19 mouse cellular contexts compared by ENCODE assay signal in the genomic region with DNA sequence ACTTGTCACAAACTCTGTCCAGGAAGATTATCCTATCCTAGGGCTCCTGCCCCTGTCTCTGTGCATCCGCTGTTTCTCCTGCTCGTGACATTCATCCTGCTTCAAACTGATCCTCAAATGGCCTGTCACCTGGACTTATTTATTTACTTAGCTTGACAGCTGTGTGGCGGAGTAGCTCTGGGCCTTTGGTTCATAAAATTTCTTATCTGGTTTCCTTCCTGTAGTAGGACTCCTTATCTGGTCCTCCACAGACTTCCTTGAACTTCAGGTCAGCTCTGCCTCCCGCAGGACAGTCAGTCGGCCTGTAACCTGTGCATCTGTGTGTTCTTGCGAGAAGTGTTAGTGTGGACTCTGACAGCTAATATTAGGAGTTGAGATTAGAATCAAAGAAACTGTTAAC. TPM values are rescaled to one million over a fixed set of nuclear protein-coding genes. Genes with fewer than 3 reads are reported as not detected.
DNase-seq lines count a peak whose midpoint lies in the region; ATAC-seq and TF ChIP-seq lines count a peak whose summit lies in the region.
"Had no signal": no experiment of that assay in that cellular context is flagged by ENCODE, and none has a peak within 500 bp of the region (broad histone marks: within the 10 kb centered on the region; RNA-seq: fewer than 3 reads in every experiment).

No protein-coding gene starts in this region.

- H3K4me3 ChIP-seq in heart, embryonic 13.5 days, result no peak overlapping the region
- no peak overlapping the region for H3K4me3 ChIP-seq in G1E (ENCODE audit: low read depth, low read length)
- no peak overlapping the region for H3K4me3 ChIP-seq in kidney, embryonic 15.5 days (replicated peaks)
- no peak overlapping the region for H3K4me3 ChIP-seq in midbrain, embryonic 13.5 days (replicated peaks)
- H3K4me3 ChIP-seq in hindbrain, embryonic 11.5 days (ENCODE audit: low read depth, low read length), result no peak overlapping the region
- H3K4me3 ChIP-seq in hindbrain, embryonic 14.5 days (replicated peaks; ENCODE audit: low read length), result no peak overlapping the region
- H3K4me3 ChIP-seq: erythroblast, embryonic 14.5 days; liver, embryonic 13.5 days; megakaryocyte, embryonic 14.5 days; neural tube, embryonic 15.5 days had no signal

- ATAC-seq in heart, embryonic 13.5 days (ENCODE audit: extremely low read depth, insufficient number of reproducible peaks, low FRiP score, low TSS enrichment), result no peak
- ATAC-seq in G1E (ENCODE audit: extremely low read depth, insufficient number of reproducible peaks, low FRiP score, poor library complexity, severe bottlenecking), result peak; percentile 84
- no peak for ATAC-seq in kidney, embryonic 15.5 days (replicated peaks; ENCODE audit: low FRiP score)
- no peak for ATAC-seq in midbrain, embryonic 13.5 days
- no peak for ATAC-seq in hindbrain, embryonic 11.5 days (ENCODE audit: low FRiP score)
- no peak for ATAC-seq in hindbrain, embryonic 14.5 days (ENCODE audit: low FRiP score)
- ATAC-seq: inflammation-experienced regulatory T-cells, adult 6 months had no signal

- H3K27ac ChIP-seq in heart, embryonic 13.5 days (replicated peaks), result no peak overlapping the region
- peak overlapping the region; percentile 32 for H3K27ac ChIP-seq in kidney, embryonic 15.5 days
- no peak overlapping the region for H3K27ac ChIP-seq in midbrain, embryonic 13.5 days
- H3K27ac ChIP-seq in hindbrain, embryonic 11.5 days (ENCODE audit: low read depth, low read length), result no peak overlapping the region
- no peak overlapping the region for H3K27ac ChIP-seq in hindbrain, embryonic 14.5 days
- H3K27ac ChIP-seq: limb, embryonic 10.5 days; liver, embryonic 13.5 days; neural tube, embryonic 15.5 days had no signal

- H3K4me2 ChIP-seq in heart, embryonic 13.5 days, result peak overlapping the region; percentile 69
- peak overlapping the region; percentile 62 for H3K4me2 ChIP-seq in kidney, embryonic 15.5 days
- no peak overlapping the region for H3K4me2 ChIP-seq in midbrain, embryonic 13.5 days (replicated peaks)
- no peak overlapping the region for H3K4me2 ChIP-seq in hindbrain, embryonic 11.5 days (replicated peaks; ENCODE audit: low read depth, low read length)
- H3K4me2 ChIP-seq in hindbrain, embryonic 14.5 days (replicated peaks), result no peak overlapping the region
- H3K4me2 ChIP-seq: liver, embryonic 13.5 days had no signal

- H3K27me3 ChIP-seq in heart, embryonic 13.5 days (replicated peaks), result peaks cover 16% of the 10 kb centered on the region; the same call in 1 of the 2 replicates
- peaks cover 38% of the 10 kb centered on the region for H3K27me3 ChIP-seq in G1E (ENCODE audit: insufficient read depth, low read length)
- H3K27me3 ChIP-seq in kidney, embryonic 15.5 days, result 0 out of 2 replicates have a peak, but pooled peaks cover 5% of the 10 kb centered on the region
- H3K27me3 ChIP-seq in midbrain, embryonic 13.5 days, result peaks cover 17% of the 10 kb centered on the region
- H3K27me3 ChIP-seq in hindbrain, embryonic 11.5 days (ENCODE audit: control insufficient read depth, insufficient read depth, low read length), result no peaks in the 10 kb centered on the region; the same call in 1 of the 2 replicates
- 0 out of 2 replicates have a peak, but pooled peaks cover 5% of the 10 kb centered on the region for H3K27me3 ChIP-seq in hindbrain, embryonic 14.5 days (ENCODE audit: control insufficient read depth, insufficient read depth, low read length)
- H3K27me3 ChIP-seq: neural tube, embryonic 15.5 days had no signal

- TF ChIP-seq CTCF in G1E (IDR thresholded peaks at IDR 0.05; ENCODE audit: low read depth, low read length), result no peak

- peaks cover 40% of the 10 kb centered on the region for H3K4me1 ChIP-seq in heart, embryonic 13.5 days
- peaks cover 4% of the 10 kb centered on the region for H3K4me1 ChIP-seq in G1E (ENCODE audit: insufficient read depth, low read depth, low read length)
- H3K4me1 ChIP-seq in kidney, embryonic 15.5 days, result peaks cover 52% of the 10 kb centered on the region
- peaks cover 13% of the 10 kb centered on the region for H3K4me1 ChIP-seq in midbrain, embryonic 13.5 days (replicated peaks)
- no peaks in the 10 kb centered on the region; the same call in 1 of the 2 replicates for H3K4me1 ChIP-seq in hindbrain, embryonic 11.5 days (replicated peaks; ENCODE audit: control insufficient read depth, insufficient read depth, low read length)
- H3K4me1 ChIP-seq in hindbrain, embryonic 14.5 days (replicated peaks; ENCODE audit: control insufficient read depth, insufficient read depth, low read length), result no peaks in the 10 kb centered on the region

- 34% methylated on average over 6 of the region's 6 CpGs for WGBS in heart, embryonic 13.5 days
- 30% methylated on average over 6 of the region's 6 CpGs for WGBS in kidney, embryonic 15.5 days
- WGBS in midbrain, embryonic 13.5 days, result 73% methylated on average over 6 of the region's 6 CpGs
- 70% methylated on average over 6 of the region's 6 CpGs for WGBS in hindbrain, embryonic 11.5 days
- WGBS in hindbrain, embryonic 14.5 days, result 80% methylated on average over 6 of the region's 6 CpGs

- H3K36me3 ChIP-seq in heart, embryonic 13.5 days, result no peaks in the 10 kb centered on the region
- H3K36me3 ChIP-seq in G1E (replicated peaks), result no peaks in the 10 kb centered on the region
- no peaks in the 10 kb centered on the region for H3K36me3 ChIP-seq in kidney, embryonic 15.5 days
- H3K36me3 ChIP-seq in midbrain, embryonic 13.5 days, result no peaks in the 10 kb centered on the region
- H3K36me3 ChIP-seq in hindbrain, embryonic 11.5 days (ENCODE audit: control insufficient read depth, insufficient read depth, low read length), result no peaks in the 10 kb centered on the region
- no peaks in the 10 kb centered on the region for H3K36me3 ChIP-seq in hindbrain, embryonic 14.5 days (replicated peaks; ENCODE audit: control insufficient read depth, insufficient read depth)
- H3K36me3 ChIP-seq: limb, embryonic 10.5 days; liver, embryonic 13.5 days; neural tube, embryonic 15.5 days had no signal

- intact Hi-C loops in heart, postnatal 10 days (cut with DNase I), result no loop called here

- 0 out of 2 replicates have a peak, but pooled peaks cover 2% of the 10 kb centered on the region for H3K9me3 ChIP-seq in heart, embryonic 13.5 days
- no peaks in the 10 kb centered on the region for H3K9me3 ChIP-seq in G1E (replicated peaks)
- H3K9me3 ChIP-seq in kidney, embryonic 15.5 days (replicated peaks), result no peaks in the 10 kb centered on the region
- H3K9me3 ChIP-seq in midbrain, embryonic 13.5 days, result no peaks in the 10 kb centered on the region
- H3K9me3 ChIP-seq in hindbrain, embryonic 11.5 days (ENCODE audit: control insufficient read depth, low read length), result no peaks in the 10 kb centered on the region
- no peaks in the 10 kb centered on the region for H3K9me3 ChIP-seq in hindbrain, embryonic 14.5 days (ENCODE audit: control insufficient read depth, low read length)
- H3K9me3 ChIP-seq: limb, embryonic 10.5 days; liver, embryonic 13.5 days; neural tube, embryonic 15.5 days had no signal

- no peak for DNase-seq in heart, postnatal 10 days
- no peak for DNase-seq in G1E (ENCODE audit: low spot score)
- DNase-seq in lung, postnatal 25 days (ENCODE audit: low spot score), result peak; percentile 70
- DNase-seq in hindbrain, embryonic 11.5 days (ENCODE audit: low spot score), result no peak
- no peak for DNase-seq in hindbrain, embryonic 14.5 days (ENCODE audit: low spot score)
- DNase-seq: cerebellum, adult 8-10 months; gastrocnemius, postnatal 14 days; liver, embryonic 13.5 days; spleen, adult 18-20 months had no signal

- H3K9ac ChIP-seq in heart, embryonic 13.5 days, result no peak overlapping the region
- no peak overlapping the region for H3K9ac ChIP-seq in kidney, embryonic 15.5 days
- no peak overlapping the region for H3K9ac ChIP-seq in midbrain, embryonic 13.5 days (replicated peaks)
- no peak overlapping the region for H3K9ac ChIP-seq in hindbrain, embryonic 11.5 days (ENCODE audit: low read depth, low read length)
- H3K9ac ChIP-seq in hindbrain, embryonic 14.5 days, result no peak overlapping the region
- H3K9ac ChIP-seq: liver, embryonic 13.5 days; neural tube, embryonic 15.5 days had no signal

RNA-seq across cellular contexts. Expression of a gene that starts 15.7 kb away (rescaled TPM):
- 0.17 TPM in 1 of 2 replicates, not detected in the other for polyA plus RNA-seq in heart, embryonic 13.5 days (2015; fragmentation: Nextera tagmentation; extraction: Ambion mirVana)
- total RNA-seq in heart, postnatal 10 days (2021), result not detected
- not detected in 2 replicates for total RNA-seq in G1E (2014; fragmentation: Nextera tagmentation)
- total RNA-seq in G1E (2017), result 0.11 TPM in 1 of 2 replicates, not detected in the other
- polyA plus RNA-seq in G1E (2012), result not detected in 2 replicates
- 0.78 and 2.5 TPM in 2 replicates for polyA plus RNA-seq in kidney, embryonic 15.5 days (2015; fragmentation: Nextera tagmentation; extraction: Ambion mirVana)
- 0.27 and 0.30 TPM in 2 replicates for polyA plus RNA-seq in midbrain, embryonic 13.5 days (2015; fragmentation: Nextera tagmentation; extraction: Ambion mirVana)
- polyA plus RNA-seq in hindbrain, embryonic 11.5 days (2014; fragmentation: Nextera tagmentation; extraction: Ambion mirVana), result 1.7 TPM in 2 replicates
- 0.07 and 0.27 TPM in 2 replicates for polyA plus RNA-seq in hindbrain, embryonic 14.5 days (2014; fragmentation: Nextera tagmentation; extraction: Ambion mirVana)
- total RNA-seq: gastrocnemius, postnatal 14 days; heart, postnatal 25 days; layer of hippocampus, postnatal 14 days had no signal
- polyA plus RNA-seq: erythroblast, embryonic 14.5 days; inflammation-experienced regulatory T-cells, adult 6 months had no signal

RNA-seq across cellular contexts. Expression of a gene that starts 27.7 kb away (rescaled TPM):
- polyA plus RNA-seq in heart, embryonic 13.5 days (2015; fragmentation: Nextera tagmentation; extraction: Ambion mirVana), result 10.2 and 12.2 TPM in 2 replicates
- 10 to 100 TPM; 14.3 to 14.6 TPM for total RNA-seq in heart, postnatal 10 days (2021)
- total RNA-seq in G1E (2014; fragmentation: Nextera tagmentation) (not detected in 2 replicates), G1E (2017) (0.27 TPM in 1 of 2 replicates, not detected in the other)
- polyA plus RNA-seq in G1E (2012), result not detected in 2 replicates
- polyA plus RNA-seq in kidney, embryonic 15.5 days (2015; fragmentation: Nextera tagmentation; extraction: Ambion mirVana), result 21.0 and 22.9 TPM in 2 replicates
- polyA plus RNA-seq in midbrain, embryonic 13.5 days (2015; fragmentation: Nextera tagmentation; extraction: Ambion mirVana), result 6.6 and 8.8 TPM in 2 replicates
- 4.2 and 4.4 TPM in 2 replicates for polyA plus RNA-seq in hindbrain, embryonic 11.5 days (2014; fragmentation: Nextera tagmentation; extraction: Ambion mirVana)
- 15.6 and 16.9 TPM in 2 replicates for polyA plus RNA-seq in hindbrain, embryonic 14.5 days (2014; fragmentation: Nextera tagmentation; extraction: Ambion mirVana)

RNA-seq across cellular contexts. Expression of a gene that starts 41.8 kb away (rescaled TPM):
- polyA plus RNA-seq in heart, embryonic 13.5 days (2015; fragmentation: Nextera tagmentation; extraction: Ambion mirVana), result 0.06 and 0.08 TPM in 2 replicates
- under 1 TPM in 1 of 2 experiments, not detected in 1; 0.12 TPM for total RNA-seq in heart, postnatal 10 days (2021)
- total RNA-seq in G1E (2014; fragmentation: Nextera tagmentation) (not detected in 2 replicates), G1E (2017) (0.05 TPM in 1 of 2 replicates, not detected in the other)
- not detected in 2 replicates for polyA plus RNA-seq in G1E (2012)
- polyA plus RNA-seq in kidney, embryonic 15.5 days (2015; fragmentation: Nextera tagmentation; extraction: Ambion mirVana), result not detected in 2 replicates
- polyA plus RNA-seq in midbrain, embryonic 13.5 days (2015; fragmentation: Nextera tagmentation; extraction: Ambion mirVana), result not detected in 2 replicates
- 0.13 TPM in 1 of 2 replicates, not detected in the other for polyA plus RNA-seq in hindbrain, embryonic 11.5 days (2014; fragmentation: Nextera tagmentation; extraction: Ambion mirVana)
- not detected in 2 replicates for polyA plus RNA-seq in hindbrain, embryonic 14.5 days (2014; fragmentation: Nextera tagmentation; extraction: Ambion mirVana)
- total RNA-seq: gastrocnemius, postnatal 14 days; layer of hippocampus, postnatal 14 days had no signal
- polyA plus RNA-seq: erythroblast, embryonic 14.5 days; inflammation-experienced regulatory T-cells, adult 6 months; neural tube, embryonic 15.5 days had no signal

Comparison
In these comparisons a context has a peak if more than half of its experiments do, and no peak if none do; other contexts are left out.
1. H3K4me2 ChIP-seq: peak in heart, embryonic 13.5 days (single experiment) and kidney, embryonic 15.5 days (single experiment); none in midbrain, embryonic 13.5 days (single experiment), hindbrain, embryonic 11.5 days (single experiment) and hindbrain, embryonic 14.5 days (single experiment).